Mouse (Mus musculus) CD4-positive, CD25-positive, alpha-beta regulatory T cell, adult 2 months (primary cell): ENCODE results near the gene Ppp1r12c.

ENCODE experiments used
- DNase-seq: peaks from one replicate; pipeline ENCODE4 v3.0.0-alpha.2; 2012; ENCODE audit warnings: low read depth, low spot score

Gene Ppp1r12c

GRCm38 (mm10) chr7:4432026-4432425 lies 69.5 kb downstream of the Ppp1r12c start:
- DNase-seq, result no peak

GRCm38 (mm10) chr7:4431548-4431947 lies 69.9 kb downstream of the Ppp1r12c start:
- DNase-seq, result peak; percentile 84
